Mouse (Mus musculus): ENCODE results near the gene Myh11. TPM values are rescaled to one million over a fixed set of nuclear protein-coding genes. Genes with fewer than 3 reads are reported as not detected.

Myh11 gene
- polyA plus RNA-seq (2016; fragmentation: Nextera tagmentation; extraction: Ambion mirVana), result 0.06 TPM in 1 of 2 replicates, not detected in the other

DNA sequence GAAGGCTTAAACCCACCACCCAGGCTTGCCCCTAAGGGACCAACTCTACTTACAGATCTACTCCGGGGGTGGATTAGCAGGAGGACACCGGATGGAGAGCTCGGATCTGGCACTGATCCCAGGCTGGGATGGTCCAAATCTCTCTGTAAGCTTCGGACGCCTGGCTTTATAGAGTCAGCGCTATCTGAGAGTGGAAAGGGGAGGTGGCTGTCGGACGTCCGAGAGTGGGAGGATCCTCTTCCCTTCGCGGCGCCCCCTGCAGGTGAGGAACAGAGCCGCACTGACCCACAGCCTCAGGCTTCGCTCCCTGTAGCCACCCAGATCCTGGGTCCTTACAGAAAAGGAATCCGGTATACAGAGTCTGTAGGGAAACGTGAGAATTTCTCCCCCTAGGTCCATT, at the start of gene Myh11:
Gene Myh11 (minus strand): TSS at position 150 of the 400 bp plus-strand sequence.
- H3K27me3 ChIP-seq (ENCODE audit: poor library complexity, severe bottlenecking), result peaks cover 37% of the 10 kb centered on the region
- H3K4me3 ChIP-seq, result peak within 1 kb of the TSS; percentile 39
- H3K36me3 ChIP-seq (replicated peaks), result no peaks in the 10 kb centered on the region
- DNase-seq (ENCODE audit: extremely low spot score, low spot score), result peak; percentile 54
- H3K9me3 ChIP-seq, result no peaks in the 10 kb centered on the region
- WGBS, result 7% methylated on average over 16 of the region's 16 CpGs
- H3K4me1 ChIP-seq, result peaks cover 17% of the 10 kb centered on the region
- H3K27ac ChIP-seq, result no peak within 1 kb of the TSS

DNA sequence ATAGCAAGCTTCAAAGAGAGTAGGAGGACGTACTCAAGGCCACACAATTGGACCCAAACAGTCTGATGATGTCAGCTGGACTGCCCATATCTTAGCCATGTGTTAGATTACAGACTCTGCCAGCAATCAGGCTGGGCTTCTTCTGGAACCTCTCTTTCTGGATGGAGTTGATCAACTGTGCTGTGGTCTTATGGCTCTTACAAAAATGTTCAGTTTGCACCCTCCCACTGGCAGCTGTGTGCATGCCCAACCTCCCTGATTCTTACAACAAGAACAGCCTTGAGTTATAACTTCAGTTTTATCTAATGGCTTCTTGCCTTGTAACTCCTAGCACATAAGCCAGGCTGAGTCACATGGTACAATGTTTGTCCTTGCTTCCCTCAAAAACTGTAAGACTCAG, 37.0 kb upstream of the Myh11 start:
- no peaks in the 10 kb centered on the region for H3K4me1 ChIP-seq
- H3K9me3 ChIP-seq, result no peaks in the 10 kb centered on the region
- H3K36me3 ChIP-seq (replicated peaks), result no peaks in the 10 kb centered on the region
- no peak overlapping the region for H3K4me3 ChIP-seq
- H3K27me3 ChIP-seq (ENCODE audit: poor library complexity, severe bottlenecking), result no peaks in the 10 kb centered on the region
- DNase-seq (ENCODE audit: extremely low spot score, low spot score), result no peak
- 65% methylated on average over 1 of the region's 1 CpGs for WGBS
- H3K27ac ChIP-seq, result no peak overlapping the region

DNA sequence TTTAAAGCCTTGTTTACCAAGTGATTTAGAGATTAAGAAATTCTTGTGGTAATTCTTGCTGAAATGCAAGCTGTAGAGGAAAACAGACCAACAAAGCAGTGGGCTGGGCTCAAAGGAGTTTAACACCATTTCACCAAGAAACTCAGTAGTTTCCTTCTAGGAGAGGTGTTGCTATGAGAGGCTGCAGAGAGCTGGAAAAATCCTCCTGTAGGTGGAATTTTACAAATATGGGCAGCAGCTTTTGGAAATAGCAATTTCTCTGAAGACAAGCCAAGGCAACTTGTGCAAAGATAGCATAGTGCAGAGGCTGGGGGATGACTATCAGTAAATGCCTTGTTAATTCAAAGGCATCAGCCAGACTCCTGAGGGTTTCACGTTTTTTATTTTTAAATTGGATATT, 29.3 kb upstream of the Myh11 start:
- Histone ChIP-seq H3K27me3 (ENCODE audit: poor library complexity, severe bottlenecking) (no peaks in the 10 kb centered on the region), H3K9me3 (no peaks in the 10 kb centered on the region), H3K4me1 (peaks cover 11% of the 10 kb centered on the region), H3K4me3 (no peak overlapping the region), H3K36me3 (replicated peaks) (no peaks in the 10 kb centered on the region), H3K27ac (no peak overlapping the region)
- 54% methylated on average over 1 of the region's 1 CpGs for WGBS
- no peak for DNase-seq (ENCODE audit: extremely low spot score, low spot score)

DNA sequence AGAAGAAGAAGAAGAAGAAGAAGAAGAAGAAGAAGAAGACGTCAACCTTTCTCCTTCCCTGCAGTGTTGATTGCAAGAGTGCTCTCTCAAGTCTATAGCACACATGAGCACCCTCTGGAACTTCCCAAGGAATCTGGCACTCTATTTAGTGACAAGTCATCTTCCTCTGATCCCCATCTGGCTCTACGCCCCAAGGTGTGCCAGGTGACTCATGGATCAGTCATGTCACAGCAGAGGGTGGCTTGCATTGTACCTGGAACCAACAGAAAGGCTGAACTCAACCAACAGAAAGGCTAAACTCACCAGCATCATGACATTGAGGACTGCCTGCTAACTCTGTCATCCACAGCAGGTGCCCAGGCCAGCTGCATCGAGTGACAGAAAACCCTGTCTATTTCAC, 28.5 kb upstream of the Myh11 start:
- DNase-seq (ENCODE audit: extremely low spot score, low spot score), result no peak
- H3K4me1 ChIP-seq, result peaks cover 13% of the 10 kb centered on the region
- no peaks in the 10 kb centered on the region for H3K27me3 ChIP-seq (ENCODE audit: poor library complexity, severe bottlenecking)
- WGBS, result 84% methylated on average over 3 of the region's 3 CpGs
- H3K27ac ChIP-seq, result no peak overlapping the region
- H3K4me3 ChIP-seq, result no peak overlapping the region
- H3K36me3 ChIP-seq (replicated peaks), result peaks cover 2% of the 10 kb centered on the region; the same call in 1 of the 2 replicates
- no peaks in the 10 kb centered on the region for H3K9me3 ChIP-seq

DNA sequence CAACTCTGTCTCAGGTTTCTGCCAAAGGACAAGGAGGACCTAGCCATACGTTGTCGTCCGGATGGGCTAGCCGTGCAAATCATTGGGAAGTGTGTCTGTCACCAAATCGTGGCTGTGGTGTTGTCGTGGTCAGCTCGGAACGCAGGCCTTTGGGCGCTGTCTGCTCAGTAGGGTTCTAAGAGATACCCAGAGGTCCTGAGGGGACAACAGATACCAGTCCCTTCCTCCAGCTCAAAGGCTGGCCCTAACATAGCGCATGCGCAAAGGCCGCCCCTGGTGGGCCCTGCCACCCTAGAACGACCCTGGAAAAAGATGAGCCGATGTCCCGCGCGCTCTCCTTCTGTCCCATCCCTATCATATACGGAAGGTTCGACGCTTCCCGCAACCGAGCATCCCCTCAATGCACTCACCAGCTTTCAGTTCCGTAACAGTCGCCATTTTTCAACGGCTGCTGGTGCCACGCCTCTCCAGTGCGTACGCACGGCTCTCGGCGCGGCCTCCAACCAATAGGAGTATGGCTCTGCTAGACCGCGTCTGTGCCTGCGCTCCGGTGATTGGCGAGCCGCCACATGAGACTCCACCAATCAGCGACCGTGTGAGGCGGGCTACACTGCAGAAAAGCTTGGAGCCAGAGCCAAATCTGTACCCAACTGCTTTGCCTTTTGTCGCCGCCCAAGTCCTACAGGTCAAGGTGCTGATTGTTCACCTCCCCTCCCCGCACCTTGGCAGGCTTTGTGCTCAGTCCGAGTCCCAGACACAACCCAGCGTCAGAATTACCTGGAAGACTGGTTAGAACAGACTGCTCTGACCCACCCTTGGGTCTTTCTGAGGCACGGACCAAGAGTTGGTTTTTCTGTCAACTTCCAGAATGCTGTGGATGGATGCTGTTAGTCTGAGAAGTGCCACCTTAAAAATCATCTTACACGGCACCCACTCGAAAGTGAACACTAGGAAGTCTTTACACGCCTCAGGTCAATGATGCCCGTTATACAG, 26.0 kb upstream of the Myh11 start, which contains the start of gene Fopnl:
Gene Fopnl (minus strand): TSS at position 522 of the 993 bp plus-strand sequence.
- H3K36me3 ChIP-seq (replicated peaks), result peaks cover 23% of the 10 kb centered on the region
- peak within 1 kb of the TSS; percentile 72 for H3K4me3 ChIP-seq
- H3K27ac ChIP-seq, result peak within 1 kb of the TSS; percentile 92
- peaks cover 13% of the 10 kb centered on the region for H3K4me1 ChIP-seq
- H3K9me3 ChIP-seq, result no peaks in the 10 kb centered on the region
- peak; percentile 93 for DNase-seq (ENCODE audit: extremely low spot score, low spot score)
- WGBS, result 4% methylated on average over 51 of the region's 51 CpGs
- no peaks in the 10 kb centered on the region for H3K27me3 ChIP-seq (ENCODE audit: poor library complexity, severe bottlenecking)

DNA sequence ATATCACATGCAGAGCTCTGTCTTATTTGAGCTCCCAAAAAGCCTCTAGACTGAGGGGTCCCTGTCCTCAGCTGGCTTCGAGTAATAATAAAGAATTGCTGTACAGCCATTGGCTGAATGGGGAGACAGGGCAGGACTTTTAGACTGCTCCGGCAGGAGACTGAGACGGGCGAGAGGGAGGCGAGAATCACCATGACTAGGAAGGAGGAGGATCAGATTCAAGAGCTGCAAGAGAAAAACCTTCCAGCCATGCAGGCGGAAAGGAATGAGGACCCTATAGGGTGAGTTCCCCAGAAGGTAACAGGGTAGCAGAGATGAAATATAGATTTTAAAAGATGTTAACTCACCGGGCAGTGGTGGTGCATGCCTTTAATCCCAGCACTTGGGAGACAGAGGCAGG, 21.7 kb upstream of the Myh11 start:
- no peak for DNase-seq (ENCODE audit: extremely low spot score, low spot score)
- Histone ChIP-seq H3K27ac (no peak overlapping the region), H3K9me3 (no peaks in the 10 kb centered on the region), H3K27me3 (ENCODE audit: poor library complexity, severe bottlenecking) (no peaks in the 10 kb centered on the region), H3K36me3 (replicated peaks) (peaks cover 63% of the 10 kb centered on the region), H3K4me3 (no peak overlapping the region), H3K4me1 (peaks cover 13% of the 10 kb centered on the region)
- 91% methylated on average over 7 of the region's 7 CpGs for WGBS

DNA sequence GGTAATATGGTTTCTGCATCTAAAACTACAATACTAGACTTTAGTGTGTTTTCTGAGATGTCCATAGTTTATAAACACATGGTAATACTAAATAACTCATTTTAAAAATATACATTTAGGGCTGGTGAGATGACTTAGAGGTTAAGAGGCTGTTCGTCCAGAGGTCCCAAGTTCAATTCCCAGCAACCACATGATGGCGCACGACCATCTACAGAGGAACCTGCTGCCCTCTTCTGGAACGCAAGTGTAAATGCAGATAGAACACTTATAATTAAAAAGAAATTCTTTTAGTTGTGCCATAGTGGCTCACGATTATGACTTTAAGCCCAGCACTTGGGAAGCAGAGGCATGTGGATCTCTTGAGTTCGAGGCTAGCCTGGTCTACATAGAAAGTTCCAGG, 20.2 kb upstream of the Myh11 start:
- no peak for DNase-seq (ENCODE audit: extremely low spot score, low spot score)
- H3K4me1 ChIP-seq, result peaks cover 10% of the 10 kb centered on the region

DNA sequence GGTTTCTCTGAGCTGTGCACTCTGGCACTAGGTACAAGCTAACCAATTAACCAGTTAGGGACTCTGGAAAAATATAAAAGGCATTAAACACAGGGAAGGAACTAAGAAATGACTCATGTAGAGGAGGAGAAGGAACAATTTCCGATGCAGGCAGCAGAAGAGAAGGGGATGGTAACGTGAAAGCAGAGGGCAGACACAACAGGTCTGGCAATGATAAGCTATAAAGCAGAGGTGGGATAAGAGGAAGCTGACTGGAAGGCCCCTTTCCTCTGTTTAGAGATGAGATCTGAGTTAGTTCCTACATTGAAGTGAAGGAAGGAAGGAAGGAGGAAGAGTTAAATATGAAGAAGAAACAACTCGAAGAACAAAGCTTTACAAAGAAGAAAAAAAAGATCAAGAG, 18.7 kb upstream of the Myh11 start:
- no peaks in the 10 kb centered on the region for H3K4me1 ChIP-seq
- H3K27me3 ChIP-seq (ENCODE audit: poor library complexity, severe bottlenecking), result no peaks in the 10 kb centered on the region
- no peak overlapping the region for H3K4me3 ChIP-seq
- no peak overlapping the region for H3K27ac ChIP-seq
- DNase-seq (ENCODE audit: extremely low spot score, low spot score), result no peak
- no peaks in the 10 kb centered on the region for H3K9me3 ChIP-seq
- 90% methylated on average over 3 of the region's 3 CpGs for WGBS
- peaks cover 91% of the 10 kb centered on the region for H3K36me3 ChIP-seq (replicated peaks)

More for the DNA sequence above, 20.2 kb upstream of the Myh11 start:
- Histone ChIP-seq H3K27me3 (ENCODE audit: poor library complexity, severe bottlenecking) (no peaks in the 10 kb centered on the region), H3K9me3 (no peaks in the 10 kb centered on the region), H3K27ac (no peak overlapping the region), H3K4me3 (no peak overlapping the region), H3K36me3 (replicated peaks) (peaks cover 79% of the 10 kb centered on the region)
- 49% methylated on average over 6 of the region's 6 CpGs for WGBS

DNA sequence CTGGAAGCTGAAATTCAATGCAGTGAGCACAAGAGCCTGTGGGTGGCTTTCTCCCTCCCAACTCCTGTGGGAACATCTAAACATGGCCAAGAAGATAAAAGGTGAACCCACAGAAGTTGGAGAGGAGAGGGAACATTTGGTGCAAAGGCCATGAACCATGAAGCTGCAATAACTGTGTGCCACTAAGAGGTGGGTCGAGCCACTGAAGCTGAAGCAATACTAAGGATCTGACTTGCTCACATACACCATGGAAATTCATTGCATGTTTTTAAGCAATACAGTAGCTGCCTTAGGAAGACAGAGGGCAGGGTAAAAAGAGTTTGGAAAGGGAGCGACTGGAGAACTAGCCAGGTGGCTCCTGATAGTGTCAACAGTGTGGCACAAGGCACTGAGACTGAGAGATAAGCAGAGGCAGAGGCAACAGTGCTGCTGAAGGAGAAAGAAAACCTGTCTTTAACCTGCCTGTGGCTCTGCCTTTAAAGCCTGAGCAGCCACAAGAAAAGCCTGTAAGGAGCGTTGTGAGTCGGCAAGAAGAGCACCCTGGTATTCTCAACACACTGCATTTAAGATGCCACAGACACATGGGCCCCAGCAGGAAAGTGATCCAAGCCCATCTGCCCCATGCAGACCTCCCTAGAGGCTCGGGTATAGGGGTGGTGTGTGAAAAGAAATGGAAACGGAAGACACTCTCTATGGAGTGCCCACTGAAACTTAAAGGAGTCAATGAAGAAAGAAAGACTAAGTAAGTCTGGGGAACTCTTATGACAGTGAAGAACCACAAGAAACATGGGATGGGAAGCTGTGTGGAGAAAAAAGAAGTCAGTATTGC, 17.3 kb upstream of the Myh11 start:
- peaks cover 93% of the 10 kb centered on the region for H3K36me3 ChIP-seq (replicated peaks)

DNA sequence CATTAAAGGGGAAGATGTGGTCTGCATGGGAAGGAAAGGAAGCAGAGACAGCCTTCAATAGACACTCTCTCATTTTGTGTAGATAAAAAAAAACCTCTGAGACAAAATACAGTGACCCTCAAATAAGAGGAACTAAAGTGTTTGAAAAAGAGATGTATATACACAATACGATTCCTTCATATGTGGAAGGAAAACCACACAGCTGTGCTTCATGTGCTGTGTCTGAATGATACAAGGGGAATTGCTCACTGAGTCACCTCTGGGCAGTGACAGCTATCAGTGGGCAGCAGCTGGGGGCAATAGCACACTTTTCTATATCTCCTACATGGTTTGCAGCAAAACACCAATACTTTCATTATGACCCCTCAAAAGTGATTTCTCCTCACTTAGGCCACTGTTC, 16.2 kb upstream of the Myh11 start:
- Histone ChIP-seq H3K4me3 (no peak overlapping the region), H3K27ac (no peak overlapping the region), H3K36me3 (replicated peaks) (peaks cover 93% of the 10 kb centered on the region), H3K27me3 (ENCODE audit: poor library complexity, severe bottlenecking) (no peaks in the 10 kb centered on the region), H3K9me3 (no peaks in the 10 kb centered on the region), H3K4me1 (no peaks in the 10 kb centered on the region)
- 90% methylated on average over 1 of the region's 1 CpGs for WGBS
- no peak for DNase-seq (ENCODE audit: extremely low spot score, low spot score)

More for the DNA sequence above, 17.3 kb upstream of the Myh11 start:
- Histone ChIP-seq H3K9me3 (no peaks in the 10 kb centered on the region), H3K27ac (no peak overlapping the region), H3K27me3 (ENCODE audit: poor library complexity, severe bottlenecking) (no peaks in the 10 kb centered on the region), H3K4me3 (no peak overlapping the region), H3K4me1 (no peaks in the 10 kb centered on the region)
- 91% methylated on average over 6 of the region's 6 CpGs for WGBS
- no peak for DNase-seq (ENCODE audit: extremely low spot score, low spot score)

DNA sequence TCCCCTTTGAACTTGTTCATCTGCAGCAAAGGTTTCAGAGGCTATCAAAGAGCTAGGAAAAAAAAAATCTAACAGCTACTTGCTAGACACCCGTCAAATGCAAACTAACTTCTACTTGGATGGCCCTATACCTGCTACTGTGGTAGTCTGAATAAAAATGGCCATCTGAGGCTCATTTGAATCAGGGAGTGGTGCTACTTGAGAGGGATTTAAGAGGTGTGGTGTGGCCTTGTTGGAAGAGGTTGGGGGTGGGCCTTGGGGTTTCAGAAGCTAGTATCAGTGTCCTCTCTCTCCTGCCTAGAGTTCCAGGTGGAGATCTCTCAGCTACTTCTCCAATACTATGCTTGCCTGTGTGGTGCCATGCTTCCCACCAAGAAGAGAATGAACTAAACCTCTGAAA, 15.3 kb upstream of the Myh11 start:
- Histone ChIP-seq H3K4me3 (no peak overlapping the region), H3K27ac (no peak overlapping the region), H3K9me3 (no peaks in the 10 kb centered on the region), H3K4me1 (no peaks in the 10 kb centered on the region), H3K27me3 (ENCODE audit: poor library complexity, severe bottlenecking) (no peaks in the 10 kb centered on the region), H3K36me3 (replicated peaks) (peaks cover 93% of the 10 kb centered on the region)
- WGBS, result 92% methylated on average over 1 of the region's 1 CpGs
- DNase-seq (ENCODE audit: extremely low spot score, low spot score), result peak; percentile 1

DNA sequence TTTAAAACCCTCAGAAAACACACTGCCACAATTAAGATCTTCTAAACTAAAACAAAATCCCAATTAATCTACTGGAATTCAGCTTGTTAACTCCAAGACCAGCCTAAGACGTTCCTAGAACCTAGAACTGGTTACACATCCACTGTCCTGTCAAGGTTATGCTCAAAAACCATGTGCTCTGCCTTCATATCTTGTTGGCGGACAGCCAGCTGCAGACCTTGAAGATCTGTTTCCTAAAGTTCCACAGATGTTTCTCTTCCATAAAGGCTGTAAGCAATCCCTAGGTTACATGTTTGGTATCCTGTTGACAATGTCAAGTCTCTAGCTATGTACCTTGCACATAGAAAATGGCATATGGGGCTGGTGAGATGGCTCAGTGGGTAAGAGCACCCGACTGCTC, 13.6 kb upstream of the Myh11 start:
- no peak overlapping the region for H3K27ac ChIP-seq
- peak; percentile 6 for DNase-seq (ENCODE audit: extremely low spot score, low spot score)
- 90% methylated on average over 3 of the region's 3 CpGs for WGBS
- H3K4me1 ChIP-seq, result no peaks in the 10 kb centered on the region
- peaks cover 93% of the 10 kb centered on the region for H3K36me3 ChIP-seq (replicated peaks)
- no peak overlapping the region for H3K4me3 ChIP-seq
- H3K9me3 ChIP-seq, result no peaks in the 10 kb centered on the region
- H3K27me3 ChIP-seq (ENCODE audit: poor library complexity, severe bottlenecking), result no peaks in the 10 kb centered on the region

Data from forebrain, embryonic 10.5 days (tissue).